Mouse (Mus musculus) stomach, postnatal 0 days (tissue): ENCODE results near the gene Cdk13.

ENCODE experiments used
- CTCF ChIP-seq: IDR thresholded peaks from 2 replicates; pipeline ENCODE4 v1.5.1; 2016; ENCODE audit warnings: antibody characterized with exemption, low read depth, mild to moderate bottlenecking, moderate library complexity
- EP300 ChIP-seq: optimal IDR thresholded peaks from 2 replicates; pipeline ENCODE3; 2016; ENCODE audit warnings: antibody characterized with exemption

GRCm38 (mm10) chr13:17702311-17702710 lies 102.6 kb downstream of the Cdk13 start:
- no peak for TF ChIP-seq EP300
- TF ChIP-seq CTCF = no peak
